Mouse (Mus musculus): ENCODE data around the gene Rnf157. TPM values are rescaled to one million over a fixed set of nuclear protein-coding genes. Genes with fewer than 3 reads are reported as not detected.
"Not testable (repeated sequence)": the region's sequence is repeated elsewhere in the genome, so short reads cannot be mapped to it uniquely, and the experiment has no call there.

Rnf157 gene
- total RNA-seq, 2 experiments from 2014 or later: 11.3 to 12.1 TPM

- ATAC-seq (replicated peaks; ENCODE audit: low FRiP score, low TSS enrichment, poor library complexity, severe bottlenecking): no peak
Measured at GRCm38 (mm10) chr11:116434967-116435752, 22.3 kb upstream of the Rnf157 start.

GRCm38 (mm10) chr11:116434287-116434966 is 21.6 kb upstream of the Rnf157 start:
- no peak for ATAC-seq (replicated peaks; ENCODE audit: low FRiP score, low TSS enrichment, poor library complexity, severe bottlenecking)

GRCm38 (mm10) chr11:116433356-116434286 is 20.8 kb upstream of the Rnf157 start, which contains the start of gene Ubald2:
TSS of gene Ubald2 (plus strand) at chr11:116434094.
- peak; percentile 94 for ATAC-seq (replicated peaks; ENCODE audit: low FRiP score, low TSS enrichment, poor library complexity, severe bottlenecking)

- ATAC-seq (replicated peaks; ENCODE audit: low FRiP score, low TSS enrichment, poor library complexity, severe bottlenecking): no peak
Measured at GRCm38 (mm10) chr11:116432593-116433355, 19.9 kb upstream of the Rnf157 start.

GRCm38 (mm10) chr11:116432127-116432526 is 19.3 kb upstream of the Rnf157 start:
- ATAC-seq (replicated peaks; ENCODE audit: low FRiP score, low TSS enrichment, poor library complexity, severe bottlenecking): no peak

- no peak for ATAC-seq (replicated peaks; ENCODE audit: low FRiP score, low TSS enrichment, poor library complexity, severe bottlenecking)
Measured at GRCm38 (mm10) chr11:116431428-116432077, 18.7 kb upstream of the Rnf157 start.

GRCm38 (mm10) chr11:116430723-116431427 is 18.0 kb upstream of the Rnf157 start:
- no peak for ATAC-seq (replicated peaks; ENCODE audit: low FRiP score, low TSS enrichment, poor library complexity, severe bottlenecking)

GRCm38 (mm10) chr11:116429862-116430613 is 17.2 kb upstream of the Rnf157 start:
- no peak for ATAC-seq (replicated peaks; ENCODE audit: low FRiP score, low TSS enrichment, poor library complexity, severe bottlenecking)

- ATAC-seq (replicated peaks; ENCODE audit: low FRiP score, low TSS enrichment, poor library complexity, severe bottlenecking): no peak; the same call in 1 of the 2 replicates
Measured at GRCm38 (mm10) chr11:116428872-116429859, 16.3 kb upstream of the Rnf157 start.

- ATAC-seq (replicated peaks; ENCODE audit: low FRiP score, low TSS enrichment, poor library complexity, severe bottlenecking): no peak
Measured at GRCm38 (mm10) chr11:116426852-116427575, 14.2 kb upstream of the Rnf157 start.

- not testable (repeated sequence) for ATAC-seq (replicated peaks; ENCODE audit: low FRiP score, low TSS enrichment, poor library complexity, severe bottlenecking)
Measured at GRCm38 (mm10) chr11:116426328-116426727, 13.5 kb upstream of the Rnf157 start.

- ATAC-seq (replicated peaks; ENCODE audit: low FRiP score, low TSS enrichment, poor library complexity, severe bottlenecking): peak; percentile 30; the same call in 1 of the 2 replicates
Measured at GRCm38 (mm10) chr11:116424621-116425407, 12.0 kb upstream of the Rnf157 start.

GRCm38 (mm10) chr11:116423782-116424620 is 11.2 kb upstream of the Rnf157 start:
- 0 out of 2 replicates have a peak, but pooled peaks have one; percentile 52 for ATAC-seq (replicated peaks; ENCODE audit: low FRiP score, low TSS enrichment, poor library complexity, severe bottlenecking)

GRCm38 (mm10) chr11:116423214-116423613 is 10.4 kb upstream of the Rnf157 start:
- no peak for ATAC-seq (replicated peaks; ENCODE audit: low FRiP score, low TSS enrichment, poor library complexity, severe bottlenecking)
